Mouse (Mus musculus) cortical plate, adult 2 months (tissue): Measurements from ENCODE around the gene Ppih.

Experiments
- CTCF ChIP-seq: fragments of 200-500 bp; IDR thresholded peaks from 2 replicates; pipeline ENCODE4 v1.5.1; 2011; ENCODE audit warnings: mild to moderate bottlenecking, control low read depth, low read length; ENCODE audit not compliant: insufficient read depth; ENCODE audit errors: extremely low read depth
- POLR2A ChIP-seq: fragments of 200-500 bp; IDR thresholded peaks from 2 replicates; pipeline ENCODE4 v1.6.1; 2011; ENCODE audit warnings: mild to moderate bottlenecking, low read length, control low read depth; ENCODE audit not compliant: insufficient read depth; ENCODE audit errors: extremely low read depth

DNA sequence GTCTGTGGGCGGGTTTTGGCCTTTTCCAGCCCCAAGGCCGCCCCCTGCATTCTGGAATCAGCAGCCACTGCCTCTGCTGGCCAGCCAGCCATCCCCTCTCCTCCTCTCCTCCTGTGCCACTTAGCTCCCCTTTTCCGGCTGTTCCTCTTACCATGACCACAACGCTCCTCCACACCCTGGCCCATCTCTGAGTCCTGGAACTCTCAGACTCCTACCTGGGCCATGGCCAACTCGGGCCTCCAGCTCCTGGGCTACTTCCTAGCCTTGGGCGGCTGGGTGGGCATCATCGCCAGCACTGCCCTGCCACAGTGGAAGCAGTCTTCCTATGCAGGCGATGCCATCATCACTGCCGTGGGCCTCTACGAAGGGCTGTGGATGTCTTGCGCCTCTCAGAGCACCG is 65.0 kb downstream of the Ppih start, which contains the start of gene Cldn19:
- TF ChIP-seq CTCF (no peak), POLR2A (no peak)
